Mouse (Mus musculus): Measurements from ENCODE around the gene Misp.

The Misp gene

DNA sequence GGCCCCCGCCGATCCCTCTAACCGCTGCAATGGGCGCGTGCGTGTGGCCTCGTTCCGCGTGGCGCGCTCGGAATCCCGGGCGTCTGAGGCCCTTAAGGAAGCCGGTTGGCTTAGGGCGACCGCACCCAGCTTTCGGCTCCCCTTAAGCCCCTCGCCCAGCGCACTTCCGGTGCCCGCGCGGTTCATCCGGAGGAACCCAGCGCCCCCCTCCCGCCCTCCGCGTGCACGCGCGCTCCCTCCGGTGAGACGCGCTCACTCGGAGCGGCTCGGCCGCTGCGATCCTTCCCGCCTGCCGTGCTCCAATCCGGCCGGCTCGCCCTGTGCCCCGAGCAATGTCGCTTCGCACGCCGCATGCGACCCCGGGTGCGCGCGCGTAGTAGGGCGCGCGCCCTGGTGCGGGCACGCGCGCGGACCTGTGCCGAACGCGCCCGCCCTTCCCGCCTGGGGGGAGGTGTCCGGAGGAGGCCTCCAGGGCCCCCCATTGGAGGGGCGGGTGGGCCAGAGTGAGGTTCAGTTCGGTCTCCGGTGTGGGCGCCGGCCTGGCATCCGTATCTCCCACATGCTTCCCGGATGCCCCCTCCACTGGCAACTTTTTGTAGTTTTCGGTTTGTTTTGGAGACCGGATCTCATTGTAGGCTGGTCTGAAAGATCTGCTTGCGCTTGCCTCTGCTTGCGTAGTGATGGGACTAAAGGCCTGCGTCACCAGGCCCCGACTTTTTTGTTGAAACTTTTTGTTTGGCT lies 34.2 kb downstream of the Misp start:
- peak; percentile 64 for DNase-seq (ENCODE audit: low spot score)

GRCm38 (mm10) chr10:79855558-79856184 lies 34.9 kb downstream of the Misp start:
- DNase-seq (ENCODE audit: low spot score) = peak; percentile 30

DNA sequence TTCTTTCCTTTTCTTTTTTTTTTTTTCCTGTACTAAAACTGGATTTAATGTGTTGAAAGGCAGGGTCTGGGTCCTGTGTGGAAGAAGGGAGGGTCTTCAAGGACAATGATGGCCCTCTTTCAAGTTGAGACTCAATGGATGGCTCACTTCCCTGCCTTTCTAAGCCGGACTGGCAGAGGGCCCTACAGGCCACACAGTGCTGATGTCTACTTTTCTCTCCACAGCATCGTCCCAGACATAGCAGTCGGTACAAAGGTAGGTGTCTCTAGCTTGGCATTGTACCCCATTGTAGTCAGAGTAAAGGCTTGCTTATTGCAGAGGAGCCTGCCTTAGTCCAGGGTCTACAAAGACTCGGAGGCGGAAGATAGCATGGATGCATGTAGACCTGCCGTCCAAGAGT lies 35.5 kb downstream of the Misp start:
- DNase-seq (ENCODE audit: low spot score) = no peak

- no peak for DNase-seq (ENCODE audit: low spot score)
Observed at GRCm38 (mm10) chr10:79856704-79857451, 36.1 kb downstream of the Misp start.

GRCm38 (mm10) chr10:79857452-79857811 lies 36.6 kb downstream of the Misp start:
- no peak for DNase-seq (ENCODE audit: low spot score)

GRCm38 (mm10) chr10:79857894-79858293 lies 37.1 kb downstream of the Misp start:
- no peak for DNase-seq (ENCODE audit: low spot score)

DNA sequence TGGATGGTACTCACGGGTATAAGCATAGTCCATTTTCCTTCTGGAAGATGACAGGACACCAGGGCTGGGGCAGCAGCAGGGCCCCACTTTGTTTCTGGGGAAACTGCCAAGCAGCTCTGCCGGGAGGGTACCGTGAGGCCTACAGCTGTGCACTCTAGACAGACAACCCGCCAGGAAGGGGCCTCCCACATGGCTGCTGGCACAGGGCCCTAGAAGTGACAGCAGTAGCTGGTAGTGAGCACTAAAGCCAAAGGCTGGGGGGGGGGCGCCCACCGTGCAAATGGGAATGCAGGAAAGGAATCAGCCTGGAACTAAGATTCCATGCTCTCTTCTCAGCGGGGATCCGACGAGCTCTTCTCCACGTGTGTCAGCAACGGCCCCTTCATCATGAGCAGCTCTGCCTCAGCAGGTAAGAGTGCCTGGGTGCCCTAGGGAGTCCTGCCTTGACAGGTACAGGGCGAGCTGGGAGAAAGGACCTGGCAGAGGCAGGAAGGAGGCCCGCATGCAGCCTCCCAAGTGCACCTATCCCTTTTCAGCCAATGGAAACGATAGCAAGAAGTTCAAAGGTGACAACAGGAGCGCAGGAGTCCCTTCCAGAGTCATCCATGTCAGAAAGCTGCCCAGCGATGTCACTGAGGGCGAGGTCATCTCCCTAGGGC lies 37.8 kb downstream of the Misp start:
- DNase-seq (ENCODE audit: low spot score) = no peak

DNA sequence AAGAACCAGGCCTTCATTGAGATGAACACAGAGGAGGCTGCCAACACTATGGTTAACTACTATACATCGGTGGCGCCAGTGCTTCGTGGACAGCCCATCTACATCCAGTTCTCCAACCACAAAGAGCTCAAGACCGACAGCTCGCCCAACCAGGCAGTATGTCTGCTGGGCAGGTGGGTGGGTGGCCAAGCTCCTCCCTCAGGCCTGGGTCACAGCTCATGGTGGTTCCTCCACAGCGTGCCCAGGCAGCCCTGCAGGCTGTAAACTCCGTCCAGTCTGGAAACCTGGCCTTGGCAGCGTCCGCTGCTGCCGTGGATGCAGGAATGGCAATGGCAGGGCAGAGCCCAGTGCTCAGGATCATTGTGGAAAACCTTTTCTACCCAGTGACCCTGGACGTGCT lies 38.3 kb downstream of the Misp start:
- DNase-seq (ENCODE audit: low spot score) = no peak

DNA sequence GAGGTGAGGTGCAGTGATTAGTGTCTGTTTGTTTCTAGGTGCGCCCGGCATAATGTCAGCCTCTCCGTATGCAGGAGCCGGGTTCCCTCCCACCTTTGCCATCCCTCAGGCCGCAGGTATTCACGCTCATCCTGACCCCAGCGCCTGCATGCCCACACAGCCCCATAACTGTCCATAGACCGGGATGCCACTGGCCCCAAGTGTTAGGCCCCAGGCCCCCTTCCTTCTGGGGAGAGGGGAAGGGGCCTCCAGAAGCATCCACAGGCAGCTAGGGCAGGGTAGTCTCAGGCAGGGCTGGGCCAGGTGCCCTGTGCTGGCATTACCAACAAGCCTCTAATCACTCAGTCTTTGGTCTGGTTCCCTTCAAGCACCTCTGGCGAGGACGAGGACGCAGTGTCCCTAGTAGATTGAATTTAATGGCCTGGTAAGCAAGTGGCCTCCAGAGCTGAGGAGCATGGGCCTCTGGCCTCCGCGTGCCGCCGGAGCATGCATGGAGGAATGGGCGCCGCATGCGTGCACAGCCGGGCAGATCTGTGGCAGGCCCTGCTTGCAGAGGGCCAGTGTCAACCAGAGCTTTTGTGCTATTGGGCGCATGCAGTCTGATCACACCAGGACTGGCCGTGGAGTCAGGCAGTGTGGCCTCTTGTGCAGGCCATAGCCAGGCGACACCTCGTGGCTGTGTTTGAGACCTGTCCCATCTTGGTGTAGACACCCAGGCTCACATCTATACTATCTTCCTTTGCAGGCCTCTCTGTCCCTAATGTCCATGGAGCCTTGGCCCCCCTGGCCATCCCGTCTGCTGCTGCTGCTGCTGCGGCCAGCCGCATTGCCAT lies 39.5 kb downstream of the Misp start:
- DNase-seq (ENCODE audit: low spot score) = no peak

DNA sequence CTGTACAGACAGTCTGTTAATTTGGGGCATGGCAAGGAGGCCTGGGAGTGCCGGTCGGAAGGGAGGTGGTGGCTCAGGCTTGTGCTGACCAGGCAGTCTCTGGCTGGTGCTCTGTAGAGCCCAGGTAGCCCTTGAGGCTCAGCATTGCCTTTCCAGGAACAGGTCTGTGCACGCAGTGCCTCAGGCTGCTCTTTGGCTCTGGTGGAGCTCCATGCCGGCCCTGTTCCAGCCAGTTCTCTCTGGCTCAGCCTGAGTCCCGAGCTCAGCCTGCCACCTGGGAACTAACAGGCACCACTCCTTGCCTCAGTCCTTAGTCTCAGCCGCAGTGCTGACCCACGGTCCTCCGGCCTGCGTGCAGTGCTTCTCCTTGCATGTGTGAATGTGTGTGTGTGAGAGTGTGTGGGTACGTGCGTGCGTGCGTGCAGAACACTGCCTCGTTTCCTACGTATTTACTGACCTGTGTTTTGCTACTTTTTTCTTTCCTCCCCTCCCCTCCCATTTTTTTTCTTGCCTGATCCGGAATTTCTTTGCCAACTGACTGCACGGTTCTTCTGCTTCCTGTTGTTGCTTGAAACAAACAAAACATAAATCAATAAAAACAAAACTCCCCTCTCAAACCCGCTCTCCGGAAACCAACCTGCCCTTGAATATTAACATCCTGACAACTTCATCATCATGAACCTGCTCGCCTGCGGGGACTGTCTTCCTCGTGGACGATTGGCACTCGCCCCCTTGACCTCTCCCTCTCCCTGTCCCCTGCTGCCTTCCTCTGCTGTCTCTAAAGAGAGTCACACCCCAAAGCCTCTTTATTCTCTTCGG lies 40.6 kb downstream of the Misp start:
- no peak for DNase-seq (ENCODE audit: low spot score)

- DNase-seq (ENCODE audit: low spot score) = no peak
Observed at GRCm38 (mm10) chr10:79862049-79862788, 41.4 kb downstream of the Misp start.

DNA sequence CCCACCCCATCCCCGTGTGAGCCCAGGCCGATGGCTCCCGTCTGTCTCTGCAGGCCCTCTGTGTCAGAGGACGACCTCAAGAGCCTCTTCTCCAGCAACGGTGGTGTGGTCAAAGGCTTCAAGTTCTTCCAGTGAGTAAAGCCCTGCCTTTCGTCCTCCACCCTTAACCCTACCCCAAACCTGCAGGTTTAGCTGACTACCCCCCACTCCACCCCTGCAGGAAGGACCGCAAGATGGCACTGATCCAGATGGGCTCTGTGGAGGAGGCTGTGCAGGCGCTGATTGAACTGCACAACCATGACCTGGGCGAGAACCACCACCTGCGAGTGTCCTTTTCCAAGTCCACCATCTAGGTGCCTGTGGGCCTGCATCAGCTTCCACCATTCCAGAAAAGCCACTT lies 42.1 kb downstream of the Misp start:
- DNase-seq (ENCODE audit: low spot score) = no peak

- DNase-seq (ENCODE audit: low spot score) = no peak
Observed at GRCm38 (mm10) chr10:79864351-79865188, 43.8 kb downstream of the Misp start.

- no peak for DNase-seq (ENCODE audit: low spot score)
Observed at GRCm38 (mm10) chr10:79865189-79865601, 44.4 kb downstream of the Misp start.

- DNase-seq (ENCODE audit: low spot score) = no peak
Observed at GRCm38 (mm10) chr10:79865801-79866295, 45.1 kb downstream of the Misp start.

- DNase-seq (ENCODE audit: low spot score) = no peak
Observed at GRCm38 (mm10) chr10:79866601-79867000, 45.8 kb downstream of the Misp start.

GRCm38 (mm10) chr10:79871845-79872244 lies 51.1 kb downstream of the Misp start:
- no peak for DNase-seq (ENCODE audit: low spot score)

DNA sequence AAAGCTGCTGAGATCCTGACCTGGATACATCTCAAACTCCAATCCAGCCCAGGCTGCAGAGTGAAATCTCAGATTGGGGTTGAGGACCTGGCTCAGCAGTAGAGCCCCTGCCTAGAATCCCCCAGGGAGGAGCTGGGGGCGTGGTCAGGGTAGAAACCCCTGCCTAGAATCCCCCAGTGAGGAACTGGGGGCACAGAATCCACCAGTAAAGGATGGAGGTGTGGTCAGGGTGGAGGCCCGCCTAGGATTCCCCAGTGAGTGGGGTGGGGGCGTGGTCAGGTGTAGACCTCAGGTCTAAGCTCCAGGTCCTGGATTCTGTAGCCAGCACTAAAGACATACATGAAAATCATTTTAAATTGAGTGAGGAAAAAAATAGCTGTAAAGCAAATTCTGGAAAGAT lies 52.1 kb downstream of the Misp start:
- no peak for DNase-seq (ENCODE audit: low spot score)

- DNase-seq (ENCODE audit: low spot score) = no peak
Observed at GRCm38 (mm10) chr10:79873313-79873712, 52.5 kb downstream of the Misp start.
